Mouse (Mus musculus): ENCODE measurements around the gene Park7. TPM values are rescaled to one million over a fixed set of nuclear protein-coding genes. Genes with fewer than 3 reads are reported as not detected.

The Park7 gene
- polyA plus RNA-seq, 1 experiment from 2014 or later, result 381 TPM

DNA sequence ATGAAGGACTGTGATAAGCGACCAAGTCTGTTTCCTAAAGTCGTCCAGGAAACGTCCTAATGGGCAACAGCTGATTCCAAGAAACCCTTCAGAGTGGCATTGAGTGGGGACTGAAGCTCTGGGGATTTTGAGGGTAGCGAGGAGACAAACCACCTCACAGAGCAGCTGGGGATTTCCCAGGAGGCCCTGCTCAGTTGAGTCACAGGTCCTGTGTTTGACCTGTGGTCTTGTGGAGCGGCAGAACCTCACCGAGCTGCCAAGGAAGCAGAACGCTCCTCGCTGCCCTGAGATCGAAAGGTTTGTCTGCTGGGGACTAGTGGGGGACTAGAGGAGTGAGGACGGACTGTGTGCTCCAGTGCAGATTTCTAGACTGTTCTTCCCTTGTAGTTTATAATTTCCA is 13.6 kb upstream of the Park7 start:
- Histone ChIP-seq H3K9me3 (no peaks in the 10 kb centered on the region), H3K4me2 (replicated peaks) (no peak overlapping the region), H3K27me3 (no peaks in the 10 kb centered on the region), H3K36me3 (no peaks in the 10 kb centered on the region), H3K9ac (replicated peaks) (no peak overlapping the region), H3K4me3 (no peak overlapping the region), H3K4me1 (no peaks in the 10 kb centered on the region), H3K27ac (replicated peaks) (no peak overlapping the region)
- ATAC-seq (replicated peaks), result no peak
- 80% methylated on average over 10 of the region's 10 CpGs for WGBS

DNA sequence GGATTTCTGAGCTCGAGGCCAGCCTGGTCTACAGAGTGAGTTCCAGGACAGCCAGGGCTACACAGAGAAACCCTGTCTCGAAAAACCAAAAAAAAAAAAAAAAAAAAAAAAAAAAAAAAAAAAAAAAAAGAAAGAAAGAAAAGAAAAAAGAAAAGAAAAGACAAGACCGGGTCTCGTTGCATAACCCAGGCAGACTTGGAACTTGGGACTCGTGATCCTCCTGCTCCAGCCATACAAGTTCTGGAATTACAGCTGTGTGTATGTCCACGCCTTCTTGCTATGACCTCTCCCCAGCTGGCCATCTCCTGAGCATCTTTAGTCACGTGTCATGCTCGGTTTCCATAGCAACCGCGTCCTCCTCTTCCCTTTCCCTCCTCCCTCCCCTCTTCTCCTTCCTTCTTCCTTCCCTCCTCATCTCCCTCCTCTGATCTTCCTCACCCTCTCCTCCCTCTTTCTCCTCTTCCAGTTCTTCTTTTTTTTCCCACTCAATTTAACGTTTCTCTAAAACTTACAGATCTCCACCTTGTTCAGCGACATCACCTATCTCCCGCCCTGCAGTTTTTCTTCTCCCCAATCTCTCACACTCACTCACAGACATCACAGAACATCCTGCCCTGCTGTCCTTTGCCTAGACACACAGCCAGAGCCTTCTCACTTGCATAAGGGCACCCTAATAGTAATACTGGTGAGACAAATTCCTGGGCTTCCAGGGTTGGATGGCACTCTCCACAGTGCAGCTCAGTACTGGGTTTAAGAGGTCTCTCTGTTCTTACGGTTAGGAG is 12.9 kb upstream of the Park7 start:
- 46% methylated on average over 14 of the region's 14 CpGs for WGBS
- H3K4me1 ChIP-seq, result no peaks in the 10 kb centered on the region

DNA sequence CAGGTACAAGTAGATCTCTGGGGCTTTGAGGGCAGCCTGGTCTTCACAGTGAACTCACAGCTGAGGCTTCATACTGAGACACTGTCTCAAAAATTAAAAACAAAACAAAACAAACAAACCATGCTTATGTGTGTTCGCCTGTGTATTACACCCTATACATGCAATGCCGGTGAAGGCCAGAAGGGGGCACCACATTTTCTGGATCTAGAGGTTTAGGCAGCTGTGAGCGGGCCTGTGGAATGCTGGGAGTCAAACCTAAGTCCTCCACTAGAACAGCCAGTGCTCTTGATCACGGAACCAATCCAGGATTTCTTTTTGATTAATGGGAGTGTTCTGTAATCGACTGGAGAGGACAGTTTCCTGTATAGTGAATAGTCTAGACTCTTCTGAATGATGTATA is 11.7 kb upstream of the Park7 start:
- Histone ChIP-seq H3K9ac (replicated peaks) (no peak overlapping the region), H3K27me3 (no peaks in the 10 kb centered on the region), H3K36me3 (no peaks in the 10 kb centered on the region), H3K4me2 (replicated peaks) (no peak overlapping the region), H3K9me3 (no peaks in the 10 kb centered on the region), H3K4me1 (no peaks in the 10 kb centered on the region), H3K4me3 (no peak overlapping the region), H3K27ac (replicated peaks) (no peak overlapping the region)
- 63% methylated on average over 5 of the region's 5 CpGs for WGBS
- ATAC-seq (replicated peaks), result no peak

More for the DNA sequence above, 12.9 kb upstream of the Park7 start:
- Histone ChIP-seq H3K36me3 (no peaks in the 10 kb centered on the region), H3K4me3 (no peak overlapping the region), H3K27me3 (no peaks in the 10 kb centered on the region), H3K9me3 (no peaks in the 10 kb centered on the region), H3K27ac (replicated peaks) (no peak overlapping the region), H3K4me2 (replicated peaks) (no peak overlapping the region), H3K9ac (replicated peaks) (no peak overlapping the region)
- ATAC-seq (replicated peaks), result no peak

DNA sequence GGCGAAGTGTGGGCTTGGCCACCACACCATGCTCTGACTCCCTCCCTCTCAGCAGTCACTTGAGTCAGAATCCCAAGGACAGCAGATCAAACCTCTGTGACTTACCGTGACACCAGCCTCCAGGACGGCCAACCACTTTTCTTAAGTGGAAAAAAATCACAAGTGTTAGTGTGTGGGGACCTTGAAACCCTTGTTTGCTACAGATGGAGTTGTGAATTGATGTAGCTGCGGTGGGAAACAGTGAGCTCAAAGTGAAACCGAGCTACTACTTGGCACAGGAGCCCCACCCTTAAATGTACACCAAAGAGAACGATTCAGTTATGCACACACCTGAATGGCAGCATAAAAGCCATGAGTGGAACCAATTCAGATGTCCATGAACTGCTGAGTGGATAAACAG is 10.7 kb upstream of the Park7 start:
- 90% methylated on average over 6 of the region's 6 CpGs for WGBS
- Histone ChIP-seq H3K4me3 (no peak overlapping the region), H3K27me3 (no peaks in the 10 kb centered on the region), H3K36me3 (no peaks in the 10 kb centered on the region), H3K9me3 (no peaks in the 10 kb centered on the region), H3K4me1 (no peaks in the 10 kb centered on the region), H3K4me2 (replicated peaks) (no peak overlapping the region), H3K9ac (replicated peaks) (no peak overlapping the region), H3K27ac (replicated peaks) (no peak overlapping the region)
- ATAC-seq (replicated peaks), result no peak

DNA sequence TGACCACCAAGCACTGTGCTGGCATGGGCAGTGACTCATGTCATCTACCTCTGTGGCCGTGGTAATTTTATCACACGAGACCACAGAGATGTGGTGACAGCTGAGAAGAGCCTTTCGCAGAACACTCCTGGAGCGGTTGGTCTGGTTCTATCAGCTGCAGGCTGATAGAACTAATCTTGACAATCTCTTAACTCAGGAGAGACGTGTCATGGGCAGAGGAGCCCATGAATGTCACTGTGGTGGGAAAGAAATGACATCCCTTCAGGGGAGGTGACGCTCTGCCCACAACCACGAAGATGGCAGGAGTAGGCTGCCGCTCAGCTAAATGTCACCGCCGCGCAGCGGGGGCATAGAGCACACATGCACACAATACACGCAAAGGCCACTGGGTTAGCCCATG is 10.1 kb upstream of the Park7 start:
- ATAC-seq (replicated peaks), result no peak
- H3K4me2 ChIP-seq (replicated peaks), result no peak overlapping the region

DNA sequence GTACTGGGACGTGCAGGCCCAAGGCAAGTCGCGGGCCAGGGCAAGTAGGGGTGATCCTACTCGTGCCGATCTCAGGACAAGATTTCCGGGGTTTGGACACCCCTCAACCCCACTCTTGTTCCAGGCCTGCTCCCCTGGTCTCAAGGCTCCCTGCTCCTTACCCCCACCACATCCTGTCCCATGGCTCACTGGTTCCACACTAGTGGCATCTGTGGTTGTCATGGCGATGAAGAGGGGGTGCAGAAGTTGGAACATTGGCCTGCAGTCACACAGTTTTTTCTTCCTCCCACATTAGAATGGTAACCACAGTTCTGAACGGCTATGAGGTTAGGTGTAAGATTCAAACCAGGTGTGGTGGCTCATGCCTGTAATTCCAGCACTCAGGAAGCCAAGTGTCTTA is 7.0 kb upstream of the Park7 start:
- Histone ChIP-seq H3K4me1 (no peaks in the 10 kb centered on the region), H3K27me3 (no peaks in the 10 kb centered on the region), H3K36me3 (no peaks in the 10 kb centered on the region), H3K4me2 (replicated peaks) (no peak overlapping the region), H3K4me3 (no peak overlapping the region), H3K27ac (replicated peaks) (no peak overlapping the region), H3K9me3 (no peaks in the 10 kb centered on the region), H3K9ac (replicated peaks) (no peak overlapping the region)
- ATAC-seq (replicated peaks), result no peak
- 90% methylated on average over 8 of the region's 8 CpGs for whole genome bisulfite sequencing

More for the DNA sequence above, 10.1 kb upstream of the Park7 start:
- Histone ChIP-seq H3K36me3 (no peaks in the 10 kb centered on the region), H3K27me3 (no peaks in the 10 kb centered on the region), H3K4me1 (no peaks in the 10 kb centered on the region), H3K9ac (replicated peaks) (no peak overlapping the region), H3K27ac (replicated peaks) (no peak overlapping the region), H3K9me3 (no peaks in the 10 kb centered on the region), H3K4me3 (no peak overlapping the region)
- WGBS, result 89% methylated on average over 13 of the region's 13 CpGs

DNA sequence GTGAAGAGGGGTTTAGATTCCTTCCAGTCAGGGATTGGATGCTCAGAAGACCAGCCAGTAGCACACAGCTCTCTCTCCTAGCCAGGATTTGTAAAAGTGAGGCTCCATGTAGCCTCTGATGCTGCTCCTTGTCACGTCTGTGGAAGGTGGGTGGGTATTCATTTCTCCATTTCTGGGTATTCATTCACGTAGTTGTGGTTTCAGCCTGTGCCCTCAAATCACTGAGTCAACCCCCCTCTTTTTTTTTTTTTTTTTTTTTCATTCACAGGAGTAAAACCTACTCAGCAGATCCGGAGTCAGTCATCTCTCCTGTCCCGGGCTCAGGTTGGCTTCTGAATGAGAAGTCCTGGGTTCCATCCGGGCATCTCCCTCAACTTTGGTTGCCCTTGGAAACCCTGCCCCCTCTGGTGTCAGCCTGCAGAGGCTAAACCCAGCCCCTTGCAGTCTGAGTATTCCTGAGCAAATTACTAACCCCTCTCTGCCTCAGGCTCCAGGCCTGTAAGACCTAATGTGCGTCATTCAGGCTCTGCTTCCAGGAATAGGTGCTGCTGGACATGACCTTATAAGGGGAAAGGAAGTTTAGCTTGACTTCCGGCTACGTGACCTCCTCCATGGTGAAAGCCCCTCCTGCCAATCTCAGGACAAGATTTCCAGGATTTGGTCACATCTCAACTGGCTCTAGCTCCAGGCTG is 3.2 kb upstream of the Park7 start:
- Histone ChIP-seq H3K9ac (replicated peaks) (no peak overlapping the region), H3K36me3 (no peaks in the 10 kb centered on the region), H3K4me1 (peaks cover 22% of the 10 kb centered on the region), H3K27me3 (no peaks in the 10 kb centered on the region), H3K4me3 (no peak overlapping the region), H3K9me3 (no peaks in the 10 kb centered on the region), H3K27ac (replicated peaks) (no peak overlapping the region), H3K4me2 (replicated peaks) (no peak overlapping the region)
- ATAC-seq (replicated peaks), result no peak
- 75% methylated on average over 8 of the region's 8 CpGs for WGBS

DNA sequence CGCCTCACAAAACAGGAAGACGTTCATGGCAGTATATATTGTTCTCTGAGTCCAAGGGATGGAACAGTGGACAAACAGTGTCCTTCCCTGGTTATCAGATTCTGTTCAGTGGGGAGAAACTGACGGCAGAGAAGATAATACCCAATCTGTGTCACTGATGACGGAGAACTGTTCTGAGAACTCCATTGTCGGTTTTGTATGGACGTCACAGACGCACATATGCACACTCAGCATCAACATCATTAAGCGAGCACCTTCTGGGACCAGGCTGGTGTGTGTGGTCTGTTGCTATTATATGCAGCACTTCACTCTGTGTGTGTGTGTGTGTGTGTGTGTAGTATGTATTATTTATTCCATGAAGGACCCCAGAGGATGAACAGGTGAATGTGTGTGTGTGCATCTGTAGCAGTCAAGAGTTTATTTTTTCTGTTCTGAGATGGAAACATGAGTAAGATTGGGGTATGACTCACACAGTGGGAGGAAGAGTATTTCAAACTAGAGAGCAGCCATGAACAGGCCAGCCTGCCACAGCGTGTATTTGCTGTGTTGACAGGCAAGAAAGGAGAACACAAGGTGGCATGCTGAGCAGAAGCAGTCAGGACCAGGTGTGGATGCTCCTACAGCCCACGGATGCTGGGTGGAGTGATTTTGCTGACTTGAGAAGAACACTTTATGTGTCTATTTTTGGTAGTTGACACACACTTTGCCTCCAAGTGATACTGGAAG is 1.1 kb upstream of the Park7 start:
- no peak for ATAC-seq (replicated peaks)
- H3K36me3 ChIP-seq, result no peaks in the 10 kb centered on the region
- 49% methylated on average over 10 of the region's 10 CpGs for WGBS
- peak overlapping the region; percentile 82 for H3K9ac ChIP-seq (replicated peaks)
- H3K27me3 ChIP-seq, result no peaks in the 10 kb centered on the region
- H3K4me2 ChIP-seq (replicated peaks), result peak overlapping the region; percentile 61
- no peak overlapping the region for H3K27ac ChIP-seq (replicated peaks)
- peak overlapping the region; percentile 85 for H3K4me3 ChIP-seq
- peaks cover 22% of the 10 kb centered on the region for H3K4me1 ChIP-seq
- H3K9me3 ChIP-seq, result no peaks in the 10 kb centered on the region

DNA sequence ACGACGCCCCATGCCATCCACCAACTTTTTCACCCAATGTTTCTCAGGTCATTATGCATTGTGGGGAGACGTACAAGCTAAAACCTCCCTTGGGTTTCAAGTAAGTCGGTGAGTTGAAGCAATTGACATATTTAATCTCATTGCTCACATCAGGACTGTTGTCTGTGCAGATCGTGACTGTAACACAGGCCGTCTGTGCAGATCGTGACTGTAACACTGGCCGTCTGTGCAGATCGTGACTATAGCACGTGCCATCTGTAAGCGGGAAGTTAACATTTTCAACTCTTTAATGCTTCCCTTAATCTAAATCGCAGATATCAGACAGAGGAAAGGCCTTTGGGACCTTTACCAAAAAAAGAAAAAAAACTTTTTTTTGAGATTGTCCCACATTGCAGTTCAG is 494 bp downstream of the Park7 start:
- Histone ChIP-seq H3K9ac (replicated peaks) (peak overlapping the region; percentile 82), H3K27ac (replicated peaks) (peak overlapping the region; percentile 82), H3K4me2 (replicated peaks) (peak overlapping the region; percentile 61), H3K4me3 (peak overlapping the region; percentile 85), H3K4me1 (peaks cover 31% of the 10 kb centered on the region), H3K27me3 (no peaks in the 10 kb centered on the region), H3K9me3 (no peaks in the 10 kb centered on the region), H3K36me3 (no peaks in the 10 kb centered on the region)
- 14% methylated on average over 12 of the region's 12 CpGs for WGBS
- no peak for ATAC-seq (replicated peaks)

DNA sequence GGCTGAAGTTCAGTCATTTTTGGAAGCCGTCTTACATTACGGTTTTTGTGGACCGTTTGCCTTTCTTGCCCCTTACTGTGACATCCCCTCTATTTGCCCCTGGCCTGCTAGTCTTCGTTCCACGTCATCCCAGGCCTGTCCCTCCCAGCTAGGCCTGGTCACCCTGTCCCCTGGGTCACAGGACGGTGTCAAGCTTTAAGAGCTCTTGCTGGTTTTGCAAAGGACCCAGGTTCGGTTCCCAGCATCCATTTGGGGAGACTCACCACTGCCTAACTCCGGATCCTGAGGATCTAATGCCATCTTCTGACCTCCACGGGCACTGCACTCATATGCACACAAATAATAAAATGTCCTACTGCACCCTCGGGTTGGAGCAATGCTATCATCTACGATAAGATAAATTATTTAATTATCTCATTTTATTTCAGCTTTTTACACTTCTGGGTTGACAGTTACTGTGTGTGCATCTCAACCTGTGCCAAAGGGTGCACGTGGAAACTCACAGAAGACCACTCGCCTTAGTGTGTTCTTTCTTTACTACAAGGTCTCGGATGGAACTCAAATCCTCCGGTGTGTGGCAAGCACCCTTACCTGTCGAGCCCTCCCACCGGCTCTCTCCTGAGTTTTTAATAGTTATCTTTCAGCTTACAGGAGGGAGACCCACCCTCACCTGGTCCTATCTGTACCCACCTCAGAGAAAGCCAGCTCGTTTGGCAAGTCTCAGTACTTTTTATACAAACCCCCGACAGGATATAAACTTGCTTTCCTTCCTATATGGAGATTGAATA is 3.9 kb downstream of the Park7 start:
- WGBS, result 85% methylated on average over 19 of the region's 19 CpGs
- Histone ChIP-seq H3K9me3 (no peaks in the 10 kb centered on the region), H3K36me3 (peaks cover 10% of the 10 kb centered on the region), H3K4me2 (replicated peaks) (peak overlapping the region; percentile 80), H3K9ac (replicated peaks) (0 out of 2 replicates have a peak overlapping the region, but pooled peaks have one; percentile 29), H3K27me3 (no peaks in the 10 kb centered on the region), H3K4me3 (peak overlapping the region; percentile 100), H3K27ac (replicated peaks) (peak overlapping the region; percentile 85), H3K4me1 (peaks cover 37% of the 10 kb centered on the region)
- ATAC-seq (replicated peaks), result peak; percentile 49; the same call in 1 of the 2 replicates

DNA sequence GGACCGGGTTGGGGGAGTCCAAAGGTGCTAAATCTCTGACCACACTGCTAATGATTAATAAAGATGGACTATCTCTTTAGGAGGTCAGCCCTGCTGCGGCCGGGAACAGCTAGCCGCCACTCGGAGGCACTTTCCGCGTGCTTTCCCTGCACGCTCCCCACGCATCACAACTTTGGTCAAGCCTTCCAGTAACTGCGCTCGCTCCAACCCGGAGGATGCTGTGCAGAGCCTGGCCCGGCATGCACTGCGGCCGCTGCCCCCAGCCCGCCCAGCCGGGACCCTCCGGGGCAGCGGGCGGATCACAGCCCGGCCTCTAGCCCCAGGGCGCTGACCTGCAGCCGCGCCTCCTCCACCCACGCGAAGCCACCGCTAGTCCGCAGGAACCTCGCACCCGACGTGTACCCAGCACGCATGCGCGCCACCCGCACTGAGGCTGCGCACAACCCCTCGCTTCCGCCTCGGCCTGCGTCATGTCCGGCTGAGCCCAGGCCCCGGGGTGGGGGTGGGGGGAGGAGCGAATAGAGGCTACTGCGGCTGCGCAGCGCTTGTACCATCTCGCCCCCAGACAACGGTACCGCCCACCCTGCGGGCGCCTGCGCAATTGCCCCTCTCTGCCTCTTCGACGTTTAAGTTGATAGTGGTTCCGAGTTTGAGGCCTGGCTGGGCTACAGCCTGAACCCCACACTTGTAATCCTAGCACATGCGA is 4.6 kb downstream of the Park7 start:
- H3K9ac ChIP-seq (replicated peaks), result peak overlapping the region; percentile 98
- peak; percentile 90 for ATAC-seq (replicated peaks)
- H3K9me3 ChIP-seq, result no peaks in the 10 kb centered on the region
- peaks cover 15% of the 10 kb centered on the region for H3K36me3 ChIP-seq
- peaks cover 30% of the 10 kb centered on the region for H3K4me1 ChIP-seq
- H3K27me3 ChIP-seq, result no peaks in the 10 kb centered on the region
- WGBS, result under 1% methylated on average over 55 of the region's 56 CpGs
- H3K4me3 ChIP-seq, result peak overlapping the region; percentile 100
- H3K4me2 ChIP-seq (replicated peaks), result peak overlapping the region; percentile 80
- peak overlapping the region; percentile 85 for H3K27ac ChIP-seq (replicated peaks)
